Mouse (Mus musculus) lung, adult 18-20 months (tissue): ENCODE measurements at regions not wholly inside any gene's neighbourhood (a gene's known extent, or its start where the extent isn't known, plus 50 kb on each side); places are given as distances from the start of the nearest gene placed in this dataset.

Experiments
- DNase-seq, 2 experiments: peaks; one replicate each; pipeline ENCODE4 v3.0.0; 2022; ENCODE audit warnings: mixed read lengths in 2 of 2

DNA sequence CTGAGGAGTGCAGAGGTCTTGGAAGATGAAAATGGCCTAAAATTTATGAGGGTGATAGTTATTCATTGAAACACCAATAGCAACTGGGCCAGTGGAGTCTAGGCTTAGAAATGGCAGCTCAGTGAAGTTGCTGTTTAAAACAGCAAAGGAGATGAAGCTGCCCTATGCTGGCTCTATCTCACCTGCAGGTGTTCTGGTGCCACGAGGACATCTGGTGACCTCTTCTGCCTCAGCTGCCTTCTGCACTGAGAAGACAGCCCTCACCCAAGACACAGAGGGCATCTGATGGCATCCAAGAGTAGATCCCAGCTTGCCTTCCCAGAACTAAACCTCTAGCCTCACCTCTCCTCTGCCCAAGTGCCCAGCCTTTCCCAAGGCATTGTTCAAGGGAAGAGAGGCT, 187.5 kb upstream of the Sdk2 start:
- no peak for DNase-seq

DNA sequence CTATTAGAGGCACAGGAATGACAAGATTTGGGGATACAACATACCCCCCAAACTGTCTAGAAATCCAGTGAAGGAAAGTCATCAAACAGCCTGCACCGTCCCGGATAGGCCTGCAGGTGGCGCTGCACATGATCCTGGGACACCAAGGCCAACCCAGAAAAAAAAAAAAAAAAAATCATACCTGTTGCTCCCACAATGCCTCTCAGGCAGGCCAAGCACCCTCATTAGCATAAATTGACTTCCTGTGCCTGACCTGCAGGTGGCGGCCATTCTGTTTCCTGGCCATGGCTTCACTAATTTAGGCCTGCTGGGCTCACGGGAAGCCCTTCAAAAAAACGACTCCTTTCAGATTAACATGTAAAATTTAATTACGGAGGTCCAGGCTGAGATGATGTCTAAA, 184.8 kb upstream of the Sdk2 start:
- DNase-seq: no peak

DNA sequence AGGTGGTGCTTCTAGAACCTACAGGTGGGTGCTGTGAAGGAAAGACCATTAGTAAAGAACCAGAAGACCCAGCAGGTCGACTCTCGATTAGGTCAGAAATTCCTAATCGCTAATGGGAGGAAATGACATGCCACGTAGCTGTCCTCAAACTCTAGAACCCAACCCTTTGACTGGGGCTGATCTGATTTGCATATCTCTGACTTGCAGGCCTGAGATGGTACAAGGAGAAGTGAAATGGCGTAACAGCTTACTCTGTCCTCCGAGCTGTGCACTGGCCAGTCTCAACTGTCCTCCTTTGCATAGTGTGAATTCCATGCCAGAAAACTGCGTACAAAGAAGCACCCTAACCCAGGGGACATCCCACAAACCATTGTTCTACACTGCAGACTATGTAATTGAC, 182.4 kb upstream of the Sdk2 start:
- DNase-seq: no peak

DNA sequence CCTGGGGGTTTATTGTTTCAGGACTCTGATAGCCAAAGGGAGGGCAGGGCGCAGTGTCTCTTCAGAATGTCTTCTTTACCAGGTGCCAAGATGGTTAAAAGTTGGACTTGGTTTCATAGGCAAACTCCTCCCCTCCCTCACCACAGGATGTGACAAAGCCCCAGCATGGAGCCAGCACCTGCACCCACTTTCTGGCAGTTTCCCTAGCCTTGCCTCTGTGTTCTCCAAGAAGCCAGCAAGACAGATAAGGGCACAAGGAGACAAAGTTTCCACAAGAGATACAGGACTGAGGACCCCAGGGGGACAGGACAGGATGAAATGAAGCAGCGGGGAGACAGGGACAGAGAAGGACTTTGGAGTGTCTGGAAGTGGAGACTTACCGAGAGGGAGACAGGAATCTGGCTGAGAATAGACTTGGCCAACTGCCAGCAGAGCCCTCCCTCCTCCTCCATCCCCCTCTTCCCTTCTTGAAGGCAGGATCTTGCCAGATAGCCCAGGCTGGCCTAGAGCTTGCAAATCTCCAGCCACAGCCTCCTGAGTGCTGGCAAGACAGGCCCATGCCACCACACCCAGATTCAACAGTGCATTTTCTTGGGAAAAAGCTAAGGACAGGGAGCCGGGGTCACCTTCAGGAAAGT, 181.5 kb upstream of the Sdk2 start:
- DNase-seq: no peak

DNA sequence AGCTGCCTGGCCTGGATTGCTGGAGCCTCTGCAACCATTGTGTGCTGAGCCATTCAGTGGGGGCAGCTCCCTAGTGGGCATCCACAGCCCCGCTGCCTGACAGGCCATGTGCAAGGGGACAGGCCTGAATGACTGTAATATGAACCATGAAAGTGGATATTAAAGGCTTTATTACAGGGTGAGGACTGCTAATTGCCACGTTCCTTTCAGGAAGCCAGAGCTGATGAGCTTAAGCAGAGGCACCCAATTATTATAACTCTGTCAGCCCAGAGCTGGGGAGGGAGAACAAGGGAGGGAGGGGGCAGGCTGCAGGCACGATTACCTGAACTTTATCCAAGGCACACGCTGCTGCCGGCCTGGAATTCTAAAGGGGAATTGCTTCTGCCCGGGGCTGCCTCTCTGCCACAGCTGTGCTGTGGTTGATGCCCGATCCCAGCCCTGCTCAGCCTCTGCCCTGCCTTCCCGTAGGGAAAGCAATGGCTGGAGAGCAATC, 172.5 kb upstream of the Sdk2 start:
- DNase-seq: no peak

DNA sequence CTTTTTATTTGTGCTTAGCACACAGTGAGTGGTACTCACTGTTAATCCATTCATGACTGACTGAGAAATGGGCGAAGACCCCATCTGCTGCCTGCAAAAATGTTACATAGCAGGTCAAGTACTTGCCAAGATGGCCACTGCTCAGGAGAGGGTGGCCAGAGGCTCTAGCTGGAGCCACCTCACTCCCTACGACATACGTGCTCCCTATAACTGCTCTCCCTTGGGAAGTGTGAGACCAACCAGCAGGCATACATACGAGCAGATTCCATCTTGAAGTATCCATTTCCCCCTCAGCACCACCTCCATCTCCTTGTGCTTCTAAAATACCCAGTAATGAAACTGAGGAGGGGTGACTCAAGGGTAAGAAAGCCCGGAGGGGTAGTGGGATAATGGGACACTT, 172.0 kb upstream of the Sdk2 start:
- DNase-seq: no peak

DNA sequence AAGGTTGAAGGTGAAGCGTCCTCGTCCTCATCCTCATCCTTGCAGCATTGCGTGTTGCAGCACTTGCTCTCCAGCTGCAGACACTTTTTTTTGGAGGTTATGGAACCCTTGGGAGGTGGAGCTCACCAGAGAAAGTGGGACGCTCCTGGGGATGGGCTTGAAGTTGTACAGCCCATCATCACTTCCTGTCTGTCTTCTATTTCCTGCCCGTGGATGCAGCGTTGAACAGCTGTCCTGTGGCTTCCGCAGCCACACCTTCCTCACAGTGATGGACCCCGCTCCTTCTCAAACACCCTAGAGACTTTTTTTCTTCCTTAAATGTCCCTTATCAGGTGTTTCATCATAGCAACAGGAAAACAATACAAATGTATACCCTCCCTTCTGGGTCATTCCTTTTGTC, 171.5 kb upstream of the Sdk2 start:
- no peak for DNase-seq

DNA sequence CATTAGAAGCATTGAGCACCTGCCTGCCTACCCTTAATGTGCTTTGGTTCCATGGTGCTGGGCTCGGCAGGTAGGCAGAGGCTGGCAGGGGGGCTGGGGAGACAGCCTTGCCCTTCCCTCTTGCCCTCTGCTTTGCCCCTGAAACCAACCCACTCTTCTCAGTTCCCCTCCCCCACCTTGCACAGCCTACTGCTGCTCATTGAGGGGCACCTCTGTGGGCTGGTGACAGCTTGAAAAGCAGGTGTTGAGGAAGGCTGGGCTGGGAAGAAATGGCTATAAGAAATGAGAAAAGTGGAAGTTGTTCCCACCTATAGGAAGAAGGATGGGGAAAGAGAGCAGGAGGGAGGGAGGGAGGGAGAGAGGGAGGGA, 167.7 kb upstream of the Sdk2 start:
- no peak for DNase-seq

DNA sequence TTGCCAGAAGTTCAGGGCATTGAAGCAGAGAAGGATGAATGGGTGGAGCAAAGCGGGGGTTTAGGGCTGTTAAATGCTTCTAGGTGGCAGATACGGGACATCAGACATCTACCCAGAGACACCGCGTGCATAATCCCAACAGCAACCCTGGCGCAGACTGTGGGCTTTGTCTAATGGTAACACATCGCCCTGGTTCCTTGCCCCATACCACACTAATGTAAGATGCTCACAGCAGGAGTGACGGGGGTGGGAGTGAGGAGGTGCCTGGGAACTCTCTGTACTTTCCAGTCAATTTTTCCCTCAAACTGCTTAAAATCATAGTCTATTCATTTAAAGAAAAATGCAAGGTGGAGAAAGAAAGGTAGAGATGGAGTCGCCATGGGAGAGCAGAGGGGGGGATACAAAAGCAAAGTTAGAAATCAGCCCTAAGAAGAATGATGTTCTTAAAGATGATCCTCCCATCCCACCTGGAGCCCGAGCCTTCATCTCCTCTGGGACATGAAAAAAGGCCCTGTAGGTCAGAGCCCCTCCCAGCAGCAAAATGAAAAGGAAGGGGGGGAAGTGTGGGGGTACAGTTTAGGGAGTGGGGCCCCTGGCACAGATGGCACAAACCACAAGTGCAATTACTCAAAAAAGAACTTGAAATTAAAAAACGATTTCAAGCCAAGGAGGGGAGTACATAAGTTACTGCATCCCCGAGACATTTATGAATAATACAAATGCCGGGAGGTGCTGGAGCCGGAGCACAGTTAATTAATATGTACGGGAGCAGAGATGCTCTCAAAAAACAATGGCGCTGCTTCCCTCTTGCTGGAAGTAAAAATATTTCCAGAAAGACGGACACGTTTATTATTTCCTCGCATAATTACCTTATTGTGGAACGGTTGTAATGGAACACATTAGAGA, 167.0 kb upstream of the Sdk2 start:
- DNase-seq: no peak

DNA sequence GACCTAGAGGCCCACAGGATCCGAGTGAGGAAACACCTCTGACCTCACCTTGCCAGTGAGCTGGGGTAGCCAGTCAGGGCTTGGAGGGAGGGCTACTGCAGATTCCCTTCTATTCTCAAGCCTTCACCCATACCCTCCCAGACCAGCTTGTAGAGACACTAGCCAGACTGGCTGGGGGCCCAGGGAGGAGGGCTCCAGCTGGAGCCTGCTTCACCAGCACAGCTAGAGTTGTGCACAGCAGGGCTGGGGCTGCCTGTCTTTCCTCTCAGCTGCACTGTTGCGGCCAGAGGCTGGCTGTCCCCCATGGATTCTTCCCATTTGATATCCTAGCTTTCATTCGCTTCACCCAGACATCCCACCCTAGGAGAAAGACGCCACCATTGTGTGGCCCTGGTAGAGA, 165.0 kb upstream of the Sdk2 start:
- DNase-seq: no peak

DNA sequence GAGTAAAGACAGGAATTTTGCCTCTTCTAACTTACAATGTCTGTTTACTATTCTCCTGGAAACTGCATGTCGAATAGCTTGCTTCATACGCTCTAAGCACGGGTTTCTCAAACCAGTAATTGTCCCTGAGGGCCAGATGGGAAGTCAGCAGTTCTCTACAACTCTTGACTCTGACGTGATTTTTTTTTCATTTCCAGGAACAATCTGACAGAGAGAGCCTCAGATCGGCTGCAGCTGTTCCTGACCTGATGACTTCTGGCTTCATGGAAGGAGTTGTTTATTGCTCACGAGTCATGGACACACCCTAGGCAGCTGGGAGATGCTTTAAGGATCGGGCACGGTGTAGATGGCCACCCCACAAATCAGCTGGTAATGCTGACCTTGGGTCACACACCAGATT, 162.9 kb upstream of the Sdk2 start:
- peak; percentile 25 to 54 for DNase-seq

DNA sequence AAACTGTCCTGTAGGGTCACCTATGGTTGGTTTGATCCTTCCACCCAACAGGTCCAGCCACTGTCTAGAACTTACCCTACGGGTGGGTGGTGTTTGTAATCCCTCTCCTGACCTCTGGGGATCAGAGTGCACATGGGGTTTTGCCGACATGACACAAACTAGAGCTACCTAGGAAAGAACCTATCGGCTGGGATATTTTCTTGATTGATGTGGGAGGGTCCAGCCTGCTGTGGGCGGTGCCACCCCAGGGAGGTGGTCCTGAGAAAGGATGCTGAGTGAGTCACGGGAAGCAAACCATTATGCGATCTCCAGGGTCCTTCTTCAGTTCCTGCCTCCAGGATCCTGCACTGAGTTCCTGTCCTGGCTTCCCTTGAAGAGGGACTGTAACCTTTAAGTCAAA, 162.3 kb upstream of the Sdk2 start:
- no peak for DNase-seq

DNA sequence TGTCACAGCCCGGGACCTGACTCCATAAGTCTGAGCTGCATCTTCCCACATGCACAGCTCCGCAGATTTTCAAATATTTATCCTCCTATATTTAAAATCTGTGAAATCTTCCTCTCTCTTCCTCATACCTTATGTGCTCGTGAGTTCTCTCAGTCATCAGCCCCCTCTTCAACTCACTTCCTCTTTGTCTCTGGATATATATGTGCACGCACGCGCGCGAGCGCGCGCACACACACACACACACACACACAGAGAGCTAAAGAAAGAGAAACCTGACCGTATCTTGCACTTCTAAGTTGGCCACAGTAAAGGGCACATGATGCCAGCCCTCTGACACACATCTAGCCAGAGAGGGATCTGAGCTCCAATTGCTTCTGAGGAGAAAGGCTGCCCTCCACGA, 159.7 kb upstream of the Sdk2 start:
- no peak for DNase-seq

DNA sequence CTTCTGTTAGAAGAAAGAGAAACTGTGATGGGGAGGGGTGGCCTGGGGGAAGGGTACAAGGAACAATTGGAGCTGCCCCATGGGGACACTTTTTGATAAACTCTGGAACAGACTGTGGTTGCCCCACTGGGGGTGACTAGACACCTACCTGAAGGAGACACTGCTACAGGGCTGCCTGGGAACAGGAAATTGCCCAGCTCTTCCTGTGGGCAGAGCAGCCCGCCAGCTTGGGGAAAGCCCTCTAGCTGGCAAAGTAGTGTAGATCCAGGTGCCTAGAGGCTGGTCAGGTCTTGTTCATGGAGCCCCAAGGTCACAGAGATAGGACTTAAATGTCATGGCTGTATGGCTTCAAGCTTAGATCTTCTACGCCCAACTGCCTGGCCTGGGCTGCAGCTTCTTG, 157.9 kb upstream of the Sdk2 start:
- no peak for DNase-seq

DNA sequence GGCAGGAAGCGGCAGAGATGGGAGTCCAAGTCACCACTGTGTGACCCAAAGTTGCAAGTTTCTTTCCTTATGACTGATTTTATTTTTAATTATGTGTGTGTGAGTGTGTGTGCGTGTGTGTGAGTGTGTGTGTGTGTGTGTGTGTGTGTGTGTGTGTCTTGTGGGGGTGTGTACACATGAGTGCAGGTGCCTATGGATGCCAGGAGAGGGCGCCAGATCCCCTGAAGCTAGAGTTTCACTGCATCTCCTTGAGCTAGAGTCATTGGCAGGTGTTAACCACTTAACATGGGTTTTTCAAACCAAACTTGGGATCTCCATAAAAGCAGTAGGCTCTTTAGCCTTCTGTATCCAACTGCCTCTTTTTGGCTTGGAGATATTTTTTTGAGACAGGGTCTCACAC, 156.2 kb upstream of the Sdk2 start:
- no peak for DNase-seq

DNA sequence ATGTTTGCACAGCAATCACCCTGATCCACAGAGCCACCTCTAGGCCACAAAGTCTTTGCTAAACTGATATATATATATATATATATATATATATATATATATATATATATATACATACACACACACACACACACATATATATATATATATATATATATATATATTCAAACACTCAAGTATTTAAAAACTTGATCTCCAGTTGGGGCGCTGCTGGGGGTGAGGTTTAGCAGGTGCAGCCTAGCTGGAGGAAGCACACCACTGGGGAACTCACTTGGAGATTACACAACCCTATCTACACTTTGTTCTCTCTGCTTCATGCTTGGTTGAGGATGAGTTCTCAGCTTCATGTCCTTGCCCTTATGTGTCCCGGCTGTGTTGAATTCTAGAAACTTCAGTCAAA, 153.6 kb upstream of the Sdk2 start:
- no peak for DNase-seq

DNA sequence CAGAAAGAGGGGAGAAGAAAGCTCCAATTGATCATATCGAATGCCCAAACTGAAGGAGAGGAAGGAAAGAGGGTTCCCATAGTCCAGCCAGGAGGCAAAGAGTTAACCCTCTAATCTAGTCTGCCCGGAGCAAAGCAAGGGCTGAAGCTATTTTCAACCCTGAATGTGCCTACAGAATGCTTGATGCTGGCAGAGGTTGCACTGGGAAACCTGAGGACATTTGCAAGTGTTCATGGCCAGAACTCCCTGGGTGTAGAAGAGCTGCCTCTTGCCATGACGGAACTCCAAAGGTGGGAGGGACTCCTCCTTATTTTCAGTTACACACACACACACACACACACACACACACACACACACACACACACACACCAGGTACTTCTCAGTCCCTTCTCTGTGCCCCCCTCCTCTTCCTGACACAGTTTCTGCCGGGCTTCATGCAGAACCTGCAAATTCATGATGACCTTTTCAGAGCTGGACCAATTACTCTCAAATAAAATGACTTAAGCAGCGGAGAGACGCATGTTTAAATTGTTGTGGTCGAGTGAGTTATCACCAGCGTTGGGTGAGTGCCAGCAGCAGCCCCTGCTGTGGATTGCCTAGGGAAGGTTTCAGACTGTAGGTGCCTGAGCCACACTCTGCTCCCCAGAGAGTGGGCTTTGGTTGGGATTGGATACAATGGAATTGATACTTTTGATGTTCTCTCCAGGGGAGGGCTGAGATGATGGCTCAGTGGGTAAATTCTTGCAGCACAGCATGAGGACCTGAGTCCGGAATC, 152.1 kb upstream of the Sdk2 start:
- DNase-seq: no peak

DNA sequence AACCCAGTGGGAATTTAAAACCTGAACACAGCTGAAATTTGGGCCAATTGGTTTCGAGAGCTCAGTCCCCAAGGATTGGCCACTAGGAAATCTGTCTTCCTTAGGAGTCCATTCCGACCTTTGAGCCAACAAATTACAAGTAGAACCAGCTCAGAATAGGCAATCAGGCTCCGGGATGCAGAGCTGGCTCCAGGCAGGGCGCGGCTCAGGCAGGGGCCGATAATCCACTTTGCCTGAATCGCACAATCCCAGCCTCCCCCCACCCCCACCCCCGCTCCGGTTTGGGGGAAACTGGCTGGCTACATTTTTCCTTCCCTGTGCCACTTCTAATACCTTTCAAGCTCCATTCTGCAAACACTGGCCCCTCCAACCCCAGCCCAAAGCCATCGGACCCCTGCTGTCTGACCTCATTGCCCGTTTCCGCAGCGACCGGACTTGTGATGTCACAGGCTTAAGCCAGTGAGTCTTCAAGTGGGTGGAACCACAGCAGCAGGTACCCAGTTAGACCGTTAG, 150.5 kb upstream of the Sdk2 start:
- DNase-seq: no peak

DNA sequence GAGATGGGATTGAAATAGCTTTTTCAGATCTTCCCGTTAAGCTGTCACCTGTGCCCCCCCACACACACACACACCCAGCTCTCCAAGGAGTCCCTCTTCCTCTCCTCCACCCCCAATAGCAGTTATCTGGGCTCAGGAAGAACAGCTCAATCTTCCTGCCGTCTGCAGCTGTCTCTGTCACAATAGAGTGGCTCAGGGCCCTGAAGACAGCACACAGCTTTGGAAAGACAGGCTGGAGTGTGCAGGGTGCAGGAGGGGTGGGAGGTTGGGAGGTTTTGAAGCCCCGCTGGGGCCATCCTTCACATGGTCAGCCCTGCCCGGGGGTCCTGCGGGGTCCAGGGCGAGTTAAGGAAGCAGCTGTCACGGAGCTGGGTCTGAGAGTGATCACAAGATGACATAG, 149.6 kb upstream of the Sdk2 start:
- no peak for DNase-seq

DNA sequence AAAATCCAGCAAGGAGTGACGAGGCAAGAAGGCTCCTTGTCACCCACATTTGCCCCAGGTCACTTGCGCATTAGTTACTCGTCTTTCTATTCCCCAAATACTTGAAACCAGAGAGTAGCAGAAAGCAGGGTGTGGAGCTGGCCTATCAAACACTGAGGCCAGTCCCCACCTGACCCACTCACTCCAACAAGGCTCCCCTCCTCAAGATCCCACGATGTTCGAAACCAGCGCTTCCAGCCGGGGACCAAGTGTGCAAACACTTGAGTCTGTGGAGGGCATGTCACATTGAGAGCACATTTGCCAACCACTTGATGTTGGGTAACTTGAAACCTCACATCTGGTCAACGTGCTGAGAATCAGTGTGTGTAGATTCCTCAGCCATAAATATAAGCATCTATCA, 148.4 kb upstream of the Sdk2 start:
- DNase-seq: no peak

DNA sequence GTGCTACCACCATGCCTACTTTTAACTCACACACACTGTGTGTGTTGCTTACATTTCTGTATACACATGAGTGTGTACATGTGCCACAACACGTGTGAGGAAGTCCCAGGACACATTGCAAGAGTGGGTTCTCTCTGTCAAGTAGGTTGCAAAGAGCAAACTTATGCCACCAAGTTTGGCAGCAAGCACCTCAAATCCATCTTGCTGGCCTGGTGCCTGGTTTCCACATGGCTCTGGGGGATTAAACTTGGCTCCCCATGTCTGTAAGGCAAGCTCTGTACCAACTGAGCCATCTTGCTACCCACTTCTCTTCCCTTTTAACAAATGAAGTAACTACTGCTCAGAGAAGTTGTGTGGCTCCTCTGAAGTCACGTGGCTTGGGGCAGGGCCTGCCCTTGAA, 145.3 kb upstream of the Sdk2 start:
- no peak for DNase-seq

DNA sequence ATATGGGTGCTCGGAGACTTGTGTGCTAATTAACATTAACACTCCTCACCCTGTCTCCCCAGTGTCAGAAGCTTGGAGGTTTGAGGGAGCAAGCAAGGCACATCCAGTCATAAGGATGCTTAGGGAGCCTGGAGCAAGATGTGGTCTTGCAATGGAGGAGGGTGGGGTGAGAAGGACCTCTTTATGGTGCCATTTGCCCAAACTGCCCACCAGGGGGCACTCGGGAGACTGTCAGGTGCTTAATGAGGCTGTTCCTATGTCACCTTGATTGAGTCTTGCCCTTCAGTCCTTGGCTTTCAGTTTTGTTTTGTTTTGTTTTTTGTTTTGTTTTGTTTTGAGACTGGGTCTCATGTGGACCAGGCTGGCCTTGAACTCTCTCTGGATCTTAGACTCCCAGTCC, 138.3 kb upstream of the Sdk2 start:
- DNase-seq: peak; percentile 18 to 37

DNA sequence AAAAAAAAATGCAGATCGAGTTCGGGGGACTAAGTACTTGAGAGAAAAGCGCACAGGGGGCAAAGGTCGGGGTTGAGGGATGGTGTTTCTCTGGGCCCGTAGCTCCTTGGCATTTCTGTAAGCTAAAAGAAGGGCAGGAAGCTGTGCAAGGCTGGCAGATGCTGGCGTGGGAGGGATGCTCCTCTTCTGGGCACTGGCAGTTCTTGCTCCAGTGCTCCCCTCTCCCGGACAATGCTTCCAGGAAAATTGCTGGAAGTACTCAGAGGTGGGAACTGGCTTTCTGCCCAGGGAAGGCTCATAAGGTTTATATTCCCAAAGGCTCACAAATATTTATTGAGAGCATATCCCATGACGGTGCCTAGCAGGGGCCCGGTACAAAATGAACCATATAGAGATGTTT, 136.6 kb upstream of the Sdk2 start:
- DNase-seq: peak; percentile 24 to 67

DNA sequence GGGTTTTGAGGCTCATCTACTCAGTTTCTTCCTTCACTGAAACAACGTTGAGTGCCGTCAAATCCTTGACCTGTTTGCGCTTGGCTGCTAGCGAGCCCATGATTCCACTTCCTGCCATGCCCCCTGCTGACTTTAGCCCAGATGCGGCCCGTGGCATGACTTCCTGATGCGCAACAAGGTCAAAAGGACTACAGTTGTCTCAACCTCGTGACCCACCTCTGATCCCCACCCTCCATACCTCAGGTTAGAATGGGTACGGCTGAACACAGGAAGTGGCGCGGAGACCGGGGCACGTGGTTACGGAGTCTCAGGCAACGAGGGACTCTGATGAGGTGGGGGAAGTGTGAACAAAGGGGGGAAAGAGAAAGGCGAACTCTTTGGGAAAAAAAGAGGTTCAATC, 135.6 kb upstream of the Sdk2 start:
- no peak for DNase-seq
